Mouse (Mus musculus) heart, embryonic 16.5 days (tissue): ENCODE measurements at regions not wholly inside any gene's neighbourhood (a gene's known extent, or its start where the extent isn't known, plus 50 kb on each side); places are given as distances from the start of the nearest gene placed in this dataset.

Source experiments
- ATAC-seq: fragments of 200-750 bp; cut with Nextera tagmentation; replicated peaks from 2 replicates; pipeline ENCODE4 v1.8.0; 2017; ENCODE audit warnings: moderate number of reproducible peaks; ENCODE audit not compliant: insufficient read depth, low FRiP score; ENCODE audit errors: extremely low read depth
- H3K27ac ChIP-seq: fragments of 300-500 bp; sonication (generic); 2 replicates; pipeline ENCODE4 v1.5.1; 2014; ENCODE audit warnings: mild to moderate bottlenecking, low read length, control low read depth, moderate library complexity
- H3K27me3 ChIP-seq: fragments of 300-500 bp; sonication (generic); 2 replicates; pipeline ENCODE4 v1.6.1; 2014; ENCODE audit warnings: low read length, mixed read lengths; ENCODE audit not compliant: control insufficient read depth, insufficient read depth
- H3K36me3 ChIP-seq: fragments of 300-500 bp; sonication (generic); 2 replicates; pipeline ENCODE4 v1.6.1; 2014; ENCODE audit not compliant: control insufficient read depth, insufficient read depth
- H3K4me1 ChIP-seq: fragments of 300-500 bp; sonication (generic); 2 replicates; pipeline ENCODE4 v1.6.1; 2014; ENCODE audit warnings: low read length, mixed read lengths; ENCODE audit not compliant: control insufficient read depth, insufficient read depth
- H3K4me2 ChIP-seq: fragments of 300-500 bp; sonication (generic); 2 replicates; pipeline ENCODE4 v1.6.1; 2014; ENCODE audit warnings: low read depth, mild to moderate bottlenecking, control low read depth, low read length
- H3K4me3 ChIP-seq: fragments of 300-500 bp; sonication (generic); 2 replicates; pipeline ENCODE4 v1.5.1; 2014; ENCODE audit warnings: mild to moderate bottlenecking, control low read depth, low read length
- H3K9ac ChIP-seq: fragments of 300-500 bp; sonication (generic); 2 replicates; pipeline ENCODE4 v1.6.1; 2014; ENCODE audit warnings: low read length, control low read depth
- H3K9me3 ChIP-seq: fragments of 300-500 bp; sonication (generic); replicated peaks from 2 replicates; pipeline ENCODE4 v1.6.1; 2016; ENCODE audit warnings: low read length; ENCODE audit not compliant: control insufficient read depth
- WGBS: fragments of 180-500 bp; shearing (Covaris S2); extraction: QIAGEN DNeasy Blood & Tissue Kit; methylation state at CpG from one replicate; pipeline ENCODE4 v1.1.7; 2014; 5-methylcytosine and 5-hydroxymethylcytosine counted together

DNA sequence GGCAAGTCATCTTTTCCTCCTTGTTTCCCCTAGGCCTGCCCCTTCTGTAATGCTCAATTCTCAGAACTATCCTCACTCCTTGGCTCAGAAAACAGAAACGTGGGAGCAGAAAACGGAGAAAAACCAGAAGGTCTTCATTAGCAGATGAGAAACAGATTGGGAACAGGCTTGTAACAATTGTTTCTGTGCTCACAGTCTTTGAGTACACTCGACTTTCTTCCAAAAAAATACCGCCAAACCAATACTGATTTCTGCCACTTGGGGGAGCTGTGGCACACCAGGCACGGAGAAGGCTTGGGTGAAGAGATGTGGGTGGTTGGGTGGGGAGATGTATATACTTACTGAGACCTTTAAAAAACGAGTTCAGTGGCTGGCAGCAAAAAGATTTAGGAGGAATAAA is 80.8 kb upstream of the 4930583I09Rik start:
- 71% methylated on average over 6 of the region's 6 CpGs for WGBS

DNA sequence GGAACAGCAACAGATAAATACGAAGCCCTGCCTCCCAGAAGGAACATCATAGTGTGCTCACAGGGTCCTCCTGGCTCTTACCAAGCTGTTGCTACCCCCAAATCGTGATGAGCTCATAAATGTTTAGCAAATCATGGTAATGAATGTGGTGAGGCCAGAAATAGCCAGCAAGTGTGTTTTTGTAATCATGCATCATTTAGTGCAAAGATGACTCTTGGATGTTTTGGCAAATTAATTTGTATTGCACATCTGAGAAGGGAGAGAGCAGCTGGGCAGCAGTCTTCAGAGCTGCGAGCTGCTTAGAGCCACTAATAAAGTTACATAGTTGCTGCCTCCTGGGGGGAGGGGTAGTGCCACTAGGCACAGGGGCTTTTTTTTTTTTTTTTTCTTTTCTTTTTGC is 79.8 kb upstream of the 4930583I09Rik start:
- Histone ChIP-seq H3K9me3 (no peaks in the 10 kb centered on the region; the same call in 1 of the 2 replicates), H3K9ac (no peak overlapping the region), H3K4me1 (peaks cover 9% of the 10 kb centered on the region), H3K4me2 (no peak overlapping the region), H3K36me3 (no peaks in the 10 kb centered on the region), H3K27ac (no peak overlapping the region), H3K4me3 (no peak overlapping the region), H3K27me3 (no peaks in the 10 kb centered on the region; the same call in 1 of the 2 replicates)
- ATAC-seq: no peak
- 53% methylated on average over 3 of the region's 3 CpGs for WGBS

More for the DNA sequence above, 80.8 kb upstream of the 4930583I09Rik start:
- no peak overlapping the region for H3K4me2 ChIP-seq
- no peaks in the 10 kb centered on the region for H3K36me3 ChIP-seq
- H3K27me3 ChIP-seq: no peaks in the 10 kb centered on the region; the same call in 1 of the 2 replicates
- no peak overlapping the region for H3K27ac ChIP-seq
- no peak overlapping the region for H3K4me3 ChIP-seq
- no peak overlapping the region for H3K9ac ChIP-seq
- no peaks in the 10 kb centered on the region; the same call in 1 of the 2 replicates for H3K9me3 ChIP-seq
- peaks cover 9% of the 10 kb centered on the region for H3K4me1 ChIP-seq
- ATAC-seq: no peak

DNA sequence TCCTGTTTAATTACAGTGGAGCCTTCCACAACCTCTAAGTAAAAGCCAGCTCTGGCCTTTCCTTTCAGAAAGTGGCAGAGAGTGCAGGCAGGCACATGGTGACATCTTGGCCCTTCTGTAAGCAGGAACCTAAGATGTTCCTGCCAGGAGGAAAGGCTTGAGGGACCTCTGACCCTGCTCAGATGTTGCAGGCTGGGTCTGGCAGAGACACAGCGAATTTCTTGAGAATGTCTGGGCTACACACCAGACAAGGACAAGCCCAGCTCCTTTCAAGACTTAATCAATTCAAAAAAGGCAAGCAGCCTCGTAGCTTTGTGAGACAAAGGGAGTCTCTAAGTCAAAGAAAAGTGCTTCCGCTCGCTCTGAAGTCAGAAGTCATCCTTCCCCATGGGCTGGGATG is 79.2 kb upstream of the 4930583I09Rik start:
- Histone ChIP-seq H3K4me1 (peaks cover 9% of the 10 kb centered on the region), H3K4me2 (no peak overlapping the region), H3K27me3 (no peaks in the 10 kb centered on the region; the same call in 1 of the 2 replicates), H3K27ac (no peak overlapping the region), H3K9me3 (no peaks in the 10 kb centered on the region; the same call in 1 of the 2 replicates), H3K4me3 (no peak overlapping the region), H3K36me3 (no peaks in the 10 kb centered on the region), H3K9ac (no peak overlapping the region)
- no peak for ATAC-seq
- WGBS: 60% methylated on average over 4 of the region's 4 CpGs

- Histone ChIP-seq H3K4me3 (no peak overlapping the region), H3K9ac (no peak overlapping the region), H3K4me1 (peaks cover 9% of the 10 kb centered on the region), H3K9me3 (no peaks in the 10 kb centered on the region; the same call in 1 of the 2 replicates), H3K27me3 (no peaks in the 10 kb centered on the region; the same call in 1 of the 2 replicates), H3K27ac (0 out of 2 replicates have a peak overlapping the region, but pooled peaks have one; percentile 10), H3K36me3 (no peaks in the 10 kb centered on the region), H3K4me2 (peak overlapping the region; percentile 2; the same call in 1 of the 2 replicates)
- 33% methylated on average over 8 of the region's 8 CpGs for WGBS
- no peak; the same call in 1 of the 2 replicates for ATAC-seq
Observed at GRCm38 (mm10) chr17:64914302-64914701, 78.4 kb upstream of the 4930583I09Rik start.

DNA sequence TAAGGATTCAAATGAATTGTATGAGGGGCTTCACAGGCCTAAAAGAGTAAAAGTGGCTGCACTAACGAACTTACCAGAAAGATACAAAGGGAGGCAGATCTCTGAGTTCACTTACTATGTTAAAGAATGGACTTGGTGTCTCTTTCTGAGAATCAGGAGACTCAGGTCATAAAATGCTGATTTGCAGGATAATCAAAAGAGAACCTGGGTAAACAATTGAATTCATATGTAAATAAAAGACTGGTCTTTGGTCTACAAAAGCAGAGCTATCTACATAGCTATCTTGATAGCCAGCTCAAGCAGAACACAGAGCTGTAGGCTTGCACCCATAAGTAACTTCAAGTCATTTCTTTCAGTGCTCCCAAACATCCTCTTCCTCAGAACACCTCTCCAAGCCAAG is 72.8 kb upstream of the 4930583I09Rik start:
- no peaks in the 10 kb centered on the region; the same call in none of the 2 replicates for H3K4me1 ChIP-seq
- H3K9me3 ChIP-seq: peaks cover 8% of the 10 kb centered on the region
- no peak overlapping the region for H3K27ac ChIP-seq
- 77% methylated on average over 1 of the region's 1 CpGs for WGBS
- no peak for ATAC-seq
- H3K27me3 ChIP-seq: no peaks in the 10 kb centered on the region; the same call in 1 of the 2 replicates
- H3K9ac ChIP-seq: no peak overlapping the region
- H3K4me3 ChIP-seq: no peak overlapping the region
- no peak overlapping the region for H3K4me2 ChIP-seq
- no peaks in the 10 kb centered on the region for H3K36me3 ChIP-seq

DNA sequence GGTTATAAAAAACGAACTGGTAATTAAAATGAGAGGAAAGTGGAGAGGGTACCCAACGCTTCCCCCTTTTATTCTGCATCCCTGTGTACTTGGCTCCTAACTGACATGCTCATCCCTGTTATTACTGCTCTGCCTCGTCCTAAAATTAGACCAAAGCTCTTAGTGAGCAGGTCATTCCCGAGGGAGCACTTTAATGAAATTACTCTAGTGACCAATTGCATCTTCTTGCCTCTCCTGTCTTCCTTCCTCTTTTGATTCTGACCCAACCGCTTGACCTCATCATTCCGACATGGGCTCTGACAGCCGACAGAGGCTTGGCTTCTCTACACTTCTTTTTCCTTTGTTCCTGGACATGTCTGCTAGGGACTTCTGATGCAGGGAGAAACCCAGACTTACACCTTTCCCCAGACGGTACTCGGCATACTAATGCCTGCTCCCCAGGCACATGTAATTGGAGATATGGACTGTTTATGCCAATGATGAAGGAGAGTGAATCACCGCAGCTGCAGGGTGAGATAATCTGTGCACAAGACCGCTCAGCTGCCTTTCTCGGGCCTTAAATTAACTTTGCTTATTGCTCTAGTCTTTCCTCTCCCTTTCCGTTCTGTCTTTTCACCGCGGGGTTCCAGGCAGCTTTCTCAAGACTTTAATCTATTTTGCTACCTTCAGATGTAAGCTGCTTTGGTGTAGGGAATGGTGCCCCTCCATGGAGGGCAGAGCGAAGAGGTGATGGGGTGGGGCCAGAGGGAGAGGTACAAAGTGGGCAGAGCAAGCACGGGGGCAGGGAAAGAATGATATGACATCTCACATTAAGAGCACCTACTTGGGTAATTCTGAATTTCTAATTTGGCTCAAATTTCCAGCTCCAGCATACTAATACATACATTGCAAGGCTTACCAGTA is 66.1 kb upstream of the 4930583I09Rik start:
- no peak for ATAC-seq
- Histone ChIP-seq H3K27ac (no peak overlapping the region), H3K36me3 (no peaks in the 10 kb centered on the region), H3K4me2 (no peak overlapping the region), H3K4me1 (no peaks in the 10 kb centered on the region), H3K4me3 (no peak overlapping the region), H3K9ac (no peak overlapping the region), H3K27me3 (no peaks in the 10 kb centered on the region), H3K9me3 (no peaks in the 10 kb centered on the region)
- 55% methylated on average over 17 of the region's 17 CpGs for WGBS

- Histone ChIP-seq H3K9me3 (no peaks in the 10 kb centered on the region), H3K36me3 (no peaks in the 10 kb centered on the region), H3K27ac (no peak overlapping the region), H3K4me3 (no peak overlapping the region), H3K4me1 (no peaks in the 10 kb centered on the region), H3K4me2 (no peak overlapping the region), H3K27me3 (no peaks in the 10 kb centered on the region), H3K9ac (no peak overlapping the region)
- 72% methylated on average over 1 of the region's 1 CpGs for WGBS
- ATAC-seq: no peak
Observed at GRCm38 (mm10) chr17:64897473-64897872, 61.6 kb upstream of the 4930583I09Rik start.

GRCm38 (mm10) chr17:64895886-64896285 is 60.0 kb upstream of the 4930583I09Rik start:
- Histone ChIP-seq H3K36me3 (no peaks in the 10 kb centered on the region), H3K4me2 (no peak overlapping the region), H3K4me3 (no peak overlapping the region), H3K4me1 (no peaks in the 10 kb centered on the region), H3K27ac (no peak overlapping the region), H3K27me3 (no peaks in the 10 kb centered on the region), H3K9me3 (no peaks in the 10 kb centered on the region), H3K9ac (no peak overlapping the region)
- ATAC-seq: no peak
- 89% methylated on average over 10 of the region's 10 CpGs for WGBS

DNA sequence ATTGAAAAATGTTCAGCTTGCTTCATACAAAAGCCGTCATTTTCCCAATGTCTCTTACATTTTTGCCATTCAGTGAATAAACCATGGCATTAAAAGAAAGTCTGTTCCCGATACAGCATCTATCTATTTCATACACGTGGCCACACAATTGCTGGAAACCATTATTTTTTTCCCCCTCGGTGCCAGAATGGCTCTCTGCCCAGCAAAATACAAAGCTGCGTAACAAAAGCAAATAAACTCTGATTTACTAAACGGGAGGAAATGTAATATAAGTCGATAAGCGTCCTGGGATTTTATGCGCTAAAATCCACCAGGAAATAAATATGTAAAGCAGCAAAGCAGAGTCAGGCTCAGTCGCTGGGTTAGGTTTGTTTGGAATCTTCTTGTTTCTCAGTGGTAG is 59.6 kb upstream of the 4930583I09Rik start:
- H3K4me2 ChIP-seq: no peak overlapping the region
- H3K4me1 ChIP-seq: no peaks in the 10 kb centered on the region
- no peaks in the 10 kb centered on the region for H3K9me3 ChIP-seq
- H3K27ac ChIP-seq: no peak overlapping the region
- H3K27me3 ChIP-seq: no peaks in the 10 kb centered on the region
- H3K4me3 ChIP-seq: no peak overlapping the region
- 73% methylated on average over 10 of the region's 10 CpGs for WGBS
- ATAC-seq: no peak
- no peaks in the 10 kb centered on the region for H3K36me3 ChIP-seq
- H3K9ac ChIP-seq: no peak overlapping the region
